Mouse (Mus musculus) retina, adult 2 months (tissue): ENCODE data around the gene Sec14l5.
A peak's percentile ranks its signal among the peaks of the same experiment; 100 is the strongest.

Source experiments
- DNase-seq: peaks from one replicate; pipeline ENCODE4 v3.0.0-alpha.2; 2012; ENCODE audit warnings: low read depth, low spot score

The Sec14l5 gene

GRCm38 (mm10) chr16:5153299-5154026 is 6.6 kb downstream of the Sec14l5 start:
- DNase-seq, result no peak

- no peak for DNase-seq
These were observed 8.1 kb downstream of the Sec14l5 start for GRCm38 (mm10) chr16:5155014-5155413.

- no peak for DNase-seq
These were observed 9.6 kb downstream of the Sec14l5 start for GRCm38 (mm10) chr16:5156495-5156894.

GRCm38 (mm10) chr16:5157113-5157512 is 10.2 kb downstream of the Sec14l5 start:
- no peak for DNase-seq

- no peak for DNase-seq
These were observed 12.3 kb downstream of the Sec14l5 start for GRCm38 (mm10) chr16:5159248-5159647.

- DNase-seq, result no peak
These were observed 17.4 kb downstream of the Sec14l5 start for GRCm38 (mm10) chr16:5164327-5164726.

- no peak for DNase-seq
These were observed 21.1 kb downstream of the Sec14l5 start for GRCm38 (mm10) chr16:5168038-5168437.

GRCm38 (mm10) chr16:5168829-5169228 is 21.9 kb downstream of the Sec14l5 start:
- no peak for DNase-seq

- DNase-seq, result no peak
These were observed 25.7 kb downstream of the Sec14l5 start for GRCm38 (mm10) chr16:5172636-5173035.

GRCm38 (mm10) chr16:5183310-5183975 is 36.5 kb downstream of the Sec14l5 start:
- no peak for DNase-seq

GRCm38 (mm10) chr16:5184101-5184500 is 37.2 kb downstream of the Sec14l5 start:
- DNase-seq, result no peak

GRCm38 (mm10) chr16:5184956-5185355 is 38.0 kb downstream of the Sec14l5 start:
- no peak for DNase-seq

GRCm38 (mm10) chr16:5185691-5186090 is 38.8 kb downstream of the Sec14l5 start:
- no peak for DNase-seq

GRCm38 (mm10) chr16:5186234-5186633 is 39.3 kb downstream of the Sec14l5 start:
- no peak for DNase-seq

- DNase-seq, result no peak
These were observed 48.2 kb downstream of the Sec14l5 start for GRCm38 (mm10) chr16:5195080-5195479.

- no peak for DNase-seq
These were observed 55.8 kb downstream of the Sec14l5 start for GRCm38 (mm10) chr16:5202681-5203080.

GRCm38 (mm10) chr16:5203200-5203599 is 56.3 kb downstream of the Sec14l5 start:
- no peak for DNase-seq

GRCm38 (mm10) chr16:5203668-5204433 is 56.9 kb downstream of the Sec14l5 start, which contains the start of gene Nagpa:
TSS of gene Nagpa (minus strand) at chr16:5204012.
- DNase-seq, result peak; percentile 85

- DNase-seq, result no peak
These were observed 58.6 kb downstream of the Sec14l5 start for GRCm38 (mm10) chr16:5205431-5205970.

- DNase-seq, result no peak
These were observed 59.1 kb downstream of the Sec14l5 start for GRCm38 (mm10) chr16:5206051-5206450.

- DNase-seq, result no peak
These were observed 63.5 kb downstream of the Sec14l5 start for GRCm38 (mm10) chr16:5210365-5210764.

- no peak for DNase-seq
These were observed 65.2 kb downstream of the Sec14l5 start for GRCm38 (mm10) chr16:5212150-5212549.
